Mouse (Mus musculus) stomach, postnatal 0 days (tissue): Measurements from ENCODE around the gene Ccdc142.

Experiments
- CTCF ChIP-seq: IDR thresholded peaks from 2 replicates; pipeline ENCODE4 v1.5.1; 2016; ENCODE audit warnings: antibody characterized with exemption, low read depth, mild to moderate bottlenecking, moderate library complexity
- EP300 ChIP-seq: optimal IDR thresholded peaks from 2 replicates; pipeline ENCODE3; 2016; ENCODE audit warnings: antibody characterized with exemption

- no peak for TF ChIP-seq EP300
- no peak for TF ChIP-seq CTCF
Observed at GRCm38 (mm10) chr6:83077630-83078323, 23.6 kb upstream of the Ccdc142 start, which contains the start of gene Pcgf1.
